Mouse (Mus musculus): ENCODE measurements around the gene Sumo1.

DNA sequence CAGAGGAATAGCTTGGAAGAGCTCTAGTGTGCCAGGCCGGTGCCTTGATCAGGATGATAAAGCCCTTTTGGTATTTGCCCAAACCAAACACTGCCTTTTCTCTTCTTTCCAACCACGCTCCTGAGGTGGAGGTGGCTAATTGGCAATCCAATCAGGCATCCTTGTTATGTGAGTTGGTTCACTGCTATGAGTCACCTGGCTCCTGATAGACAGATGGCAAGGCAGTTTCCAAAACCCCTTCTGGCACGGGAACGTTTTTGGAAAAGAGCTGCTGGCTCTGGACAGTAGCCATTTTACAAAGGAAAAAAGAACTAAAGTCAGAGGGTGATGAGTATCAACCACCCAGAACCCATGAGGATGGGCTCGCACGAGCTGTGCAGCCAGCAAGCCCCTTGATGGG, 103.7 kb downstream of the Sumo1 start:
- TF ChIP-seq CTCF (IDR thresholded peaks at IDR 0.05; ENCODE audit: borderline replicate concordance, insufficient read depth, low read depth, low read length) (no peak), POLR2A (IDR thresholded peaks at IDR 0.05; ENCODE audit: borderline replicate concordance, insufficient read depth, low read length) (no peak; the same call in 1 of the 2 replicates)
